Mouse (Mus musculus) erythroblast, embryonic 14.5 days (primary cell): Measurements from ENCODE around the gene Gabbr1. TPM values are rescaled to one million over a fixed set of nuclear protein-coding genes. Genes with fewer than 3 reads are reported as not detected.

Experiments
- H3K27me3 ChIP-seq: 2 replicates; pipeline ENCODE4 v1.6.1; 2012; ENCODE audit warnings: inconsistent platforms; ENCODE audit not compliant: control insufficient read depth
- H3K36me3 ChIP-seq: 2 replicates; pipeline ENCODE4 v1.6.1; 2012; ENCODE audit warnings: mild to moderate bottlenecking, inconsistent platforms; ENCODE audit not compliant: control insufficient read depth
- H3K4me1 ChIP-seq: 2 replicates; pipeline ENCODE4 v1.6.1; 2012; ENCODE audit warnings: inconsistent platforms; ENCODE audit not compliant: control insufficient read depth
- H3K4me3 ChIP-seq: replicated peaks from 2 replicates; pipeline ENCODE3; 2012; ENCODE audit warnings: moderate library complexity, mild to moderate bottlenecking, inconsistent platforms
- H3K9me3 ChIP-seq: 2 replicates; pipeline ENCODE4 v1.6.1; 2012; ENCODE audit warnings: low read length, inconsistent platforms, mixed read lengths; ENCODE audit not compliant: control insufficient read depth
- GATA1 ChIP-seq: IDR thresholded peaks from 2 replicates; pipeline ENCODE4 v1.6.1; 2012; ENCODE audit warnings: low read length, inconsistent platforms, mixed read lengths
- TAL1 ChIP-seq: IDR thresholded peaks from 3 replicates; pipeline ENCODE4 v1.6.1; 2012; ENCODE audit warnings: low read length, inconsistent platforms, mixed read lengths
- polyA plus RNA-seq: library from polyadenylated mRNA; stranded (reverse); fragments of >175 nt; gene quantifications from 2 replicates; pipeline ENCODE4 v1.2.3, GENCODE M21; 2012

Gene Gabbr1
- polyA plus RNA-seq: 0.08 TPM in 1 of 2 replicates, not detected in the other

DNA sequence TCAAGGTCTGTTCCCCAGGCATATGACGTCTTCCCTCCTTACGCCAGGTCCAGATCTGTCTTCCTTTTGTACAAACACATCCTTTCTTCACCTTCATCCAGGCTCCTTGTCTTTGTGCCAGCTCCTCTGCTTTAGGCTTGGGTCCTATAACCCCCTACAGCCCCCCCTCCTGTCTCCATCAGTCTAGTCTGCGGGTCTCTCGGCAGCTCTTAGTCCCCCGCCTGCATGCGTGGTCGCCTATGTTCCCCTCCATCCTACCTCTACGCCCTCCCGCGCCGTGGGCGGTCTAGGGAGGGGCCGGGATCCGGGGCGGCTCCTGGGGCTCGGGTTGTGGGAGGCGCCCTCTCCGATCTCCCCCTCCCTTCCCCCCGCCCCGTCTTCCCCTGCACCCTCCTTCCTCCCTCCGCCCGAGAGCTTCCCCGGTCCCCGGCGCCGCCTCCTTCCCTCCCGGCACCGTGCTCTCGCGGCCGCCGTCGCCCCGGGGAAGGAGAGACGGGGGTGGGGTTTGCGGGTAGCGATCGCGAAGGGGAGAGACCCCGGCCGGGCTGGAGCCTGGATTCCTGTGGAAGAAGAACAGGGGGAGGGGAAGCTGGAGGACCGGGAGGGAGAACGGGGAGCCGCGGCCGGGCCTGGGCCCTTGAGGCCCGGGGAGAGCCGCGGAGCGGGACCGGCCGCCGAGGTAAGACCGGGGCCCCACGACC lies at the start of gene Gabbr1:
Gene Gabbr1 (plus strand): TSS at position 356 of the 701 bp plus-strand sequence.
- TF ChIP-seq GATA1: no peak
- no peak for TF ChIP-seq TAL1
- Histone ChIP-seq H3K27me3 (peaks cover 73% of the 10 kb centered on the region), H3K36me3 (no peaks in the 10 kb centered on the region)

DNA sequence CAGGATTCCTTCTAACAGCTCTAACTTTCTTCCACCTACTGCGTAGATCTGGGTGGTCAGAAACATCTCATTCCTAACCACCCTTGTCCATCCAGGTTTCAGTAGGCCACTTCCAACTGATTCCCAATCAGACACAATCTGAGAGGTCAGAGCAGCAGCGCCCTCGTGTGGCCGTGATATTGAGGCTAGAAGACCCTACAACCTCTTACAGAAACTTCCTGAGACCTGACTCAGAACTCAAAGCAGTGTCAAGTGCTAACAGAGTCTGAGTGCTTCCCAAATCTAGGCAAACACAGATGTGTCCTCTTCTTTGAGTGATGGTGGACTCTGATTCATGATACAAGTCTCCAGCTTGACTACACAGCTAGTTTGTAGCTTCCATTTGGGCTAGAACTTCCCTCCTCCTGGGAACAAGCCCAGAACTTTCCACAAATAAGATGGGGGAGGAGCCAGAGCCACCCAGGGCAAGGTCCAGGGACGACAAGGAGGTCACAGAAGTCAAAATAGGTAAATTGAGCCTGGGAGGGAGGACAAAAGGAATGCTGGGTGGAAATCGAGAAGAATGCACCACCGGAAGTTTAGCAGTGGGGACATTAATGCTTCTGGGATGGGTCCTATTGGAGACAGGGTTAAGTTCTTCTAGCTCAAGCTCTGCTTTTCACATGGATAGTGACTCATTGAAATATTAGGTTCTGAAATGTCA lies 48.6 kb upstream of the Gabbr1 start:
- Histone ChIP-seq H3K4me1 (no peaks in the 10 kb centered on the region), H3K4me3 (no peak overlapping the region), H3K27me3 (peaks cover 8% of the 10 kb centered on the region), H3K9me3 (no peaks in the 10 kb centered on the region), H3K36me3 (no peaks in the 10 kb centered on the region)
- no peak for TF ChIP-seq GATA1
- TF ChIP-seq TAL1: no peak

More for the DNA sequence above, at the start of gene Gabbr1:
- Histone ChIP-seq H3K4me3 (peak within 1 kb of the TSS; percentile 42), H3K4me1 (peaks cover 4% of the 10 kb centered on the region), H3K9me3 (peaks cover 2% of the 10 kb centered on the region; the same call in 1 of the 2 replicates)

DNA sequence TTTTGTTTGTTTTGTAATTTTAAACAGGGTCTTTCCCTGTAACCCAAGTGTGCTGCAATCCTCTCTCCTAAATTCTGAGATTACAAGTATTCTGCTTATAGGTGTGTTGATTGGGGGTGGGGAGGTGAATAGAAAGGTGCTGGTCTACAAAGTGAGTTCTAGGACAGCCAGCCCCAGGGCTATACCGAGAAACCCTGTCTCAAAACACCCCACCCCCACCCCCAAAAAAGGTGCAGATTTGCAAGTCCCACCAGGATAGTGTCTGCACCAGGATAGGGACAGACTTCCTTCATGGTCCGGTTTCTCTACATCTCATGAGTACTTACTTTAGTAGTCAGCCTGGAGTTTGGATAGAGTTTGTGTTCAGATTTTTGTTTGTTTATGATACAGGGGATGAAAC lies 47.3 kb upstream of the Gabbr1 start:
- peaks cover 20% of the 10 kb centered on the region for H3K27me3 ChIP-seq
- H3K4me1 ChIP-seq: no peaks in the 10 kb centered on the region
- no peaks in the 10 kb centered on the region for H3K9me3 ChIP-seq
- TF ChIP-seq TAL1 (no peak), GATA1 (no peak)
- no peak overlapping the region for H3K4me3 ChIP-seq
- no peaks in the 10 kb centered on the region for H3K36me3 ChIP-seq

DNA sequence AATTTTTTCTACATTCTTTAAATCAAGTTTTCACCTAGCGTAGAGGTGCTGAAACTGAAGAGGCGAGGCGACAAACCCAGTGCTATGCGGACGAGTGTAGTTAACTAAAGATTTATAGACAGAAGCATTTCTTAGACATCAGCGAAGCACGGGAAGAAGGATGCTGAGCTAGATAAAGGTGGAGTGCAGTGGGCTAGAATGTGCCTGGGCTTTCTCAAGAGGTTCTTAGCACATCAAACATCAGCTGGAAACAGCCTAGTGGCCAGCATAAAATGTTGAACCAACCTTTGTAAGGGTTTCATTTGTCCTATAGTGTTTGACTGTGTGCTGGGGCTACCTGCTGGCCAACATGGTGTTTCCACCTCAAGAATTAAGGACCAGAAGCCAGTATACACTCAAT lies 44.9 kb upstream of the Gabbr1 start, which contains the start of gene Zfp57:
Gene Zfp57 (plus strand): TSS at position 301 of the 400 bp plus-strand sequence.
- no peaks in the 10 kb centered on the region for H3K4me1 ChIP-seq
- H3K9me3 ChIP-seq: no peaks in the 10 kb centered on the region
- no peak within 1 kb of the TSS for H3K4me3 ChIP-seq
- H3K27me3 ChIP-seq: peaks cover 28% of the 10 kb centered on the region
- no peaks in the 10 kb centered on the region for H3K36me3 ChIP-seq
- TF ChIP-seq TAL1: no peak

DNA sequence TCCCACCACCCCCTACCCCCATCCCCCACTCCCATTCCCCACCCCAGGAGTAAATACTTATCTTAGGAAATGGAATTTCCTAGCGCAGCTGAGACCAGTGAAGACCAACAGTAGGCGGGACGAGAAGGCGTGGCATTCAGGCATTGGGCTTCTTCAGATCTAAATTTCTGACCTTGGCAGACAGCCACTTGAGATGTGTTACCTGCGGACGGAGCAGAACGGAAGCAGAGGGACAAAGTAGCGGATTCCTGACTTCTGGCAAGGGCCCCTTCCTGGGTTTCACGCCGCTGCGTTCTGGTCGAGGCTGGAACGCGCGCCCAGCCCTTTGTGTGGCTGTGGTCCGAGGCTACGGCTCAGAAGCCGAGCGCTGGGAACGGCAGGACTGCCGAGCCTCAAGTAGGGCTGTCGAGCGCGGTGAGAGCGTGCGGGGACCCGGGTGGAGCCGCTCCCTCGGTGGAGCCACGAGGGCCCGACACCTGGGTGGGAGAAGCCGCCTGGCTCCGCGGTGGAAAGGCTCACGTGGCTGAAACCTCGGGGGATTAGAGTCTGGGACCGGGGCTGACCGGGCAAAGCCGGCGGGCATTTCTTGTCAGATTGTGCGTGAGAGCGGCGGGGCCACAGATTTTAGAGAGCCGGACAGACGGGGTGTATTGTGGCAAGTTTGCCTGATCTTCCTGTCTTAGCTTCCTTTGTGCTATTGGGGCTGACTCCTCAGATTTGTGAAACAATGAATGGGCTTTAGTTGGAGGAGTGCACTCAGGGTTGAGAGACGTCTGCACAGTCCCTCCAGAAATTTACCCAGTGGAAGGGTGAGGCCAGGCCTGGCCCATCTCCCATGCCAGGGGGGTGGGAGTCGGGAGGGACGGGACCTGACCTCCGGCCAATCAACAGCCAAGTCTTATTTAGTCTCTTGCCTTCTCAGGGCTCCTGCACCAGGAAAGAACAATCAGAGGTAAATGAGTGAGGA lies 43.1 kb upstream of the Gabbr1 start:
- no peak for TF ChIP-seq TAL1
- TF ChIP-seq GATA1: no peak
- H3K4me1 ChIP-seq: no peaks in the 10 kb centered on the region
- peak overlapping the region; percentile 36 for H3K4me3 ChIP-seq
- H3K9me3 ChIP-seq: no peaks in the 10 kb centered on the region
- H3K27me3 ChIP-seq: peaks cover 28% of the 10 kb centered on the region
- no peaks in the 10 kb centered on the region for H3K36me3 ChIP-seq

DNA sequence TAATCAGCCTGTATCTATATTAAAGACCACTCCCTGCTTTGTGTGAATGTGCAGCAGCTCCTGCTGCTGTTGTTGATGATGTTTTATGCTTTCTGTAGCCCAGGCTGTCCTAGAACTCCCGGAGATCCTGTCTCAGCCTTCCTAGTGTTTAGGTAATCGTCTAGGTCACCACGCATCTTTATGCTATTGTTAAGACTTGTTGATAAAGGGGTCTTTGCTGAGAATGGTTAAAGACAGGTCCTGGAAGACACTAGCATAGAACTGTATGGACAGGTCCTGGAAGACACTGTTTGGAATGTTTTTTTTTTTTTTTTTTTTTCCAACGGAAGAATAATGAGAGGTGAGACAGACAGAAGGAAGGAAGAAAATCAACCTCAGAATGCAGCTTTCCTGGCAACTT lies 42.4 kb upstream of the Gabbr1 start:
- H3K36me3 ChIP-seq: no peaks in the 10 kb centered on the region
- no peak overlapping the region for H3K4me3 ChIP-seq
- TF ChIP-seq GATA1 (no peak), TAL1 (no peak)
- H3K27me3 ChIP-seq: peaks cover 28% of the 10 kb centered on the region
- H3K9me3 ChIP-seq: no peaks in the 10 kb centered on the region
- H3K4me1 ChIP-seq: no peaks in the 10 kb centered on the region

DNA sequence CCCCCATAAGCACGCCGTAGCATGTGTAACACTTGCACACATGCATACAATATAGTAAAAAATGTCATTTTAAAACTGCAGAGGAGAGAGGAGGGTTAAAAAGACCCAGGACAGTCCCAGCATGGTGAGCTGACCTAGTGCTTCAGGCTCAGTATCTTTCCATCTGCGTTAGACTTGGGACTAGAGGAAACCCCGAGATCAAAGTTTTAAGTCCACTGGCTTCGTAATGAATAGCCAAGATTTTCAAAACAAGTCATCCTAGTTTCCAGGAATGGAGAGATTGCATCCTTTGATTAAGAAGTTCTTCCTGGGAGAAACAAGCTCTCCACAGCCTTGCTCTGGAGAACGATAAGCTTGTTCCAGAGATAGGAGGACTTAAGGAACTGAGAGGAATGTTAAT lies 37.6 kb upstream of the Gabbr1 start:
- Histone ChIP-seq H3K27me3 (peaks cover 11% of the 10 kb centered on the region), H3K4me3 (no peak overlapping the region), H3K4me1 (no peaks in the 10 kb centered on the region), H3K36me3 (no peaks in the 10 kb centered on the region), H3K9me3 (no peaks in the 10 kb centered on the region)
- TF ChIP-seq TAL1 (no peak), GATA1 (no peak)

DNA sequence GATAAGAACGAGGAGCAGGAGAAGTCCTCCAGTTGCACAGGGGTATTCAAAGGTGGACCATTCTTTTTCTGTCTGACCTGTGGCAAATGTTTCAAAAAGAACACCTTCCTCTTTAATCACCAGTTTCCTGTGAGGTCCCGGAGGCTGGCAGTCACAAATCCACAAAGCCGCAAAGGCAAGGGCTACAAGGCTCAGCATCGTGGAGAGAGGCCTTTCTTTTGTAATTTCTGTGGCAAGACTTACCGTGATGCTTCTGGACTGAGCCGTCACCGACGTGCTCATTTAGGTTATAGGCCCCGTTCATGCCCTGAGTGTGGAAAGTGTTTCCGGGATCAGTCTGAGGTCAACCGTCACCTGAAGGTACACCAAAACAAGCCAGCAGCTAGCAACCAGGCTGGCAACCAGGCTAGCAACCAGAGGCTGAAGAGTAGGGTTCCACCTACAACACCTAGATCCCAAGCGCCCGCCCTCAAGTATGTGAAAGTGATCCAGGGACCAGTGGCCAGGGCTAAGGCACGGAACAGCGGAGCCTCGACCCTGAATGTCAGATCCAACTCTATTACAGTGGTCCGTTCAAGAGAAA lies 36.2 kb upstream of the Gabbr1 start:
- Histone ChIP-seq H3K27me3 (no peaks in the 10 kb centered on the region), H3K36me3 (no peaks in the 10 kb centered on the region), H3K4me3 (no peak overlapping the region), H3K4me1 (no peaks in the 10 kb centered on the region), H3K9me3 (no peaks in the 10 kb centered on the region)
- TF ChIP-seq TAL1 (no peak), GATA1 (no peak)
